Mouse (Mus musculus) heart, adult 2 months (tissue): ENCODE measurements around the gene Tesk2. TPM values are rescaled to one million over a fixed set of nuclear protein-coding genes. Genes with fewer than 3 reads are reported as not detected.
A peak's percentile ranks its signal among the peaks of the same experiment; 100 is the strongest.

Experiments used
- DNase-seq, 2 experiments: peaks; one replicate each; pipeline ENCODE4 v3.0.0; 2021
- H3K27ac ChIP-seq: fragments of 200-600 bp; 2 replicates; pipeline ENCODE4 v1.8.1; 2022
- H3K27me3 ChIP-seq: fragments of 200-500 bp; 2 replicates; pipeline ENCODE4 v1.6.1; 2012; ENCODE audit warnings: mild to moderate bottlenecking, low read length, inconsistent platforms, mixed read lengths; ENCODE audit not compliant: control insufficient read depth, insufficient read depth
- H3K36me3 ChIP-seq: fragments of 200-500 bp; 2 replicates; pipeline ENCODE4 v1.6.1; 2012; ENCODE audit warnings: low read length, inconsistent platforms; ENCODE audit not compliant: control insufficient read depth, insufficient read depth
- H3K4me1 ChIP-seq: fragments of 200-500 bp; 2 replicates; pipeline ENCODE4 v1.6.1; 2011; ENCODE audit warnings: low read length; ENCODE audit not compliant: control insufficient read depth, insufficient read depth
- H3K4me3 ChIP-seq: fragments of 200-600 bp; 2 replicates; pipeline ENCODE4 v1.8.1; 2022
- H3K79me2 ChIP-seq: fragments of 200-500 bp; replicated peaks from 2 replicates; pipeline ENCODE4 v1.6.1; 2012; ENCODE audit warnings: mild to moderate bottlenecking, inconsistent platforms, low read length, moderate library complexity, mixed read lengths; ENCODE audit not compliant: control insufficient read depth, insufficient read depth
- H3K9ac ChIP-seq: fragments of 200-500 bp; 2 replicates; pipeline ENCODE4 v1.6.1; 2012; ENCODE audit warnings: low read depth, mild to moderate bottlenecking, control low read depth, inconsistent platforms, low read length, mixed read lengths
- CTCF ChIP-seq: fragments of 200-600 bp; IDR thresholded peaks from 2 replicates; pipeline ENCODE4 v1.8.1; 2022; ENCODE audit warnings: antibody characterized with exemption, mild to moderate bottlenecking, moderate library complexity
- EP300 ChIP-seq: fragments of 200-500 bp; IDR thresholded peaks from 2 replicates; pipeline ENCODE4 v1.6.1; 2011; ENCODE audit warnings: low read depth, low read length, control low read depth; ENCODE audit not compliant: insufficient read depth
- POLR2A ChIP-seq: fragments of 200-500 bp; IDR thresholded peaks from 2 replicates; pipeline ENCODE4 v1.6.1; 2011; ENCODE audit warnings: mild to moderate bottlenecking, low read depth, low read length, control low read depth; ENCODE audit not compliant: insufficient read depth
- WGBS: fragments of 180-500 bp; shearing (Covaris S2); methylation state at CpG from one replicate; pipeline ENCODE4 v1.1.7; 2018; 5-methylcytosine and 5-hydroxymethylcytosine counted together
- intact Hi-C: fragments of 180-260 bp; cut with DNase I; formaldehyde crosslinking; loops from one replicate; pipeline ENCODE4 v1.15.1; 2025
- polyA plus RNA-seq: library from polyadenylated mRNA; depleted of rRNA; stranded (reverse); fragments of >200 nt; gene quantifications from 2 replicates; pipeline ENCODE4 v1.2.3, GENCODE M21; 2012
- total RNA-seq, 2 experiments: library from RNA; stranded (reverse); gene quantifications; 2 replicates each; pipeline ENCODE4 v1.2.3; 2021

Gene Tesk2
- total and polyA plus RNA-seq, 3 experiments, result 1.5 to 2.3 (median 1.6) TPM

GRCm38 (mm10) chr4:116683957-116684356, 36.8 kb upstream of the Tesk2 start:
- Histone ChIP-seq H3K4me3 (no peak overlapping the region), H3K9ac (no peak overlapping the region), H3K27ac (no peak overlapping the region), H3K27me3 (no peaks in the 10 kb centered on the region), H3K36me3 (peaks cover 24% of the 10 kb centered on the region), H3K79me2 (no peaks in the 10 kb centered on the region), H3K4me1 (peaks cover 7% of the 10 kb centered on the region)
- 64% methylated on average over 4 of the region's 4 CpGs for WGBS
- TF ChIP-seq CTCF, result no peak
- TF ChIP-seq EP300, result no peak
- TF ChIP-seq POLR2A, result no peak
- intact Hi-C loops, result loop anchor here (2.0 kb wide), 1 partner anchor 33 kb away; the partner anchor contains the start of gene Akr1a1
- no peak for DNase-seq

GRCm38 (mm10) chr4:116684665-116685064, 36.1 kb upstream of the Tesk2 start:
- H3K4me1 ChIP-seq, result peaks cover 9% of the 10 kb centered on the region
- TF ChIP-seq EP300 (no peak), CTCF (no peak), POLR2A (no peak)
- no peak for DNase-seq
- peak overlapping the region; percentile 63; the same call in 1 of the 2 replicates for H3K9ac ChIP-seq
- H3K36me3 ChIP-seq, result peaks cover 31% of the 10 kb centered on the region
- 77% methylated on average over 2 of the region's 2 CpGs for WGBS
- peak overlapping the region; percentile 92; the same call in 1 of the 2 replicates for H3K4me3 ChIP-seq
- H3K27me3 ChIP-seq, result no peaks in the 10 kb centered on the region
- no peaks in the 10 kb centered on the region for H3K79me2 ChIP-seq
- H3K27ac ChIP-seq, result peak overlapping the region; percentile 93
- intact Hi-C loops, result loop anchor here (1.0 to 2.0 kb wide), 2 partner anchors 34 to 57 kb away; partner anchors contain the start of genes Akr1a1 and Nasp

- Histone ChIP-seq H3K27me3 (no peaks in the 10 kb centered on the region), H3K36me3 (peaks cover 32% of the 10 kb centered on the region), H3K9ac (peak within 1 kb of the TSS; percentile 95), H3K79me2 (no peaks in the 10 kb centered on the region; the same call in 1 of the 2 replicates), H3K4me3 (peak within 1 kb of the TSS; percentile 92), H3K27ac (peak within 1 kb of the TSS; percentile 93), H3K4me1 (peaks cover 9% of the 10 kb centered on the region)
- intact Hi-C loops, result loop anchor here (1.0 to 2.0 kb wide), 2 partner anchors 35 to 58 kb away; partner anchors contain the start of genes Akr1a1 and Nasp
- peak; percentile 95 to 98 for DNase-seq
- WGBS, result under 1% methylated on average over 56 of the region's 56 CpGs
- TF ChIP-seq CTCF, result peak; percentile 85
- peak; percentile 99 for TF ChIP-seq POLR2A
- TF ChIP-seq EP300, result peak; percentile 40
Observed at GRCm38 (mm10) chr4:116685402-116686061, 35.2 kb upstream of the Tesk2 start, which contains the start of gene Prdx1. Gene Prdx1 (plus strand): TSS chr4:116685544.

DNA sequence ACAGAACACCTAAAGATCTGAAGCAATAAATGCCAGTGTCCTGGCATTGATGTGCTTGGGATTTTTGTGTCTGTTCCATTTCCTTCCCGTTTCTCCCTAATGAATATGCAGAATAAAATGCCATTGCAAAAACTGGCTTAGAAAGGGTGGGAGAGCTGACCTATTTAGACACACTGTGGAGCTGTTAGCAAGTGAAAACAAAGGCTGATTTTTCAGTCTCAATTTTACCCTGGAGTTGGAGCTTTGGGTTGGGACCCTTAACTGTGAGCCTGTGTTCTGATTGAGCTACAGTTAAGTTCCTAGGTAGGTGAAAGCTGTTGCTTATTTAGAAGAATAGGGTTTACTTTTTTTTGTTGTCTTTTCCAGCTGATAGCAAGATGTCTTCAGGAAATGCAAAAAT, 33.7 kb upstream of the Tesk2 start:
- WGBS, result 8% methylated on average over 1 of the region's 1 CpGs
- Histone ChIP-seq H3K9ac (no peak overlapping the region), H3K79me2 (no peaks in the 10 kb centered on the region; the same call in none of the 2 replicates), H3K4me1 (peaks cover 9% of the 10 kb centered on the region), H3K27me3 (no peaks in the 10 kb centered on the region), H3K27ac (no peak overlapping the region; the same call in 1 of the 2 replicates), H3K4me3 (peak overlapping the region; percentile 92), H3K36me3 (peaks cover 41% of the 10 kb centered on the region)
- intact Hi-C loops, result no loop called here
- DNase-seq, result no peak
- TF ChIP-seq POLR2A (no peak), CTCF (no peak), EP300 (no peak)

GRCm38 (mm10) chr4:116689309-116689876, 31.4 kb upstream of the Tesk2 start:
- WGBS, result 73% methylated on average over 4 of the region's 4 CpGs

GRCm38 (mm10) chr4:116692146-116692545, 28.6 kb upstream of the Tesk2 start:
- H3K79me2 ChIP-seq, result no peaks in the 10 kb centered on the region; the same call in none of the 2 replicates
- peaks cover 58% of the 10 kb centered on the region for H3K36me3 ChIP-seq
- TF ChIP-seq CTCF (no peak), POLR2A (no peak), EP300 (no peak)
- no peak overlapping the region for H3K27ac ChIP-seq
- WGBS, result 93% methylated on average over 2 of the region's 2 CpGs
- H3K27me3 ChIP-seq, result no peaks in the 10 kb centered on the region
- H3K9ac ChIP-seq, result no peak overlapping the region
- no peak overlapping the region for H3K4me3 ChIP-seq
- intact Hi-C loops, result no loop called here
- H3K4me1 ChIP-seq, result peaks cover 2% of the 10 kb centered on the region
- DNase-seq, result no peak

More at GRCm38 (mm10) chr4:116689309-116689876, 31.4 kb upstream of the Tesk2 start:
- H3K79me2 ChIP-seq, result no peaks in the 10 kb centered on the region; the same call in none of the 2 replicates
- intact Hi-C loops, result loop anchor here (2.0 kb wide), 1 partner anchor 13 kb away; no protein-coding TSS in a partner anchor
- H3K4me1 ChIP-seq, result peaks cover 9% of the 10 kb centered on the region
- no peak for TF ChIP-seq CTCF
- no peak for TF ChIP-seq EP300
- TF ChIP-seq POLR2A, result no peak
- H3K9ac ChIP-seq, result no peak overlapping the region
- H3K27ac ChIP-seq, result no peak overlapping the region
- H3K4me3 ChIP-seq, result no peak overlapping the region
- no peaks in the 10 kb centered on the region for H3K27me3 ChIP-seq
- DNase-seq, result no peak
- H3K36me3 ChIP-seq, result peaks cover 52% of the 10 kb centered on the region
